Mouse (Mus musculus) layer of hippocampus, adult 6 months (tissue): ENCODE results near the gene Gm20741. TPM values are rescaled to one million over a fixed set of nuclear protein-coding genes. Genes with fewer than 3 reads are reported as not detected.

Experiments
- long read RNA-seq, 2 experiments: library from polyadenylated mRNA; unstranded; transcript quantifications; one replicate each; pipeline ENCODE4 v2.0.0; 2019 to 2020
- polyA plus RNA-seq: library from polyadenylated mRNA; unstranded; fragments of <200 nt; fragmentation: Nextera tagmentation; gene quantifications from 2 replicates; pipeline ENCODE4 v1.2.3, GENCODE M21; 2021

The Gm20741 gene
- polyA plus RNA-seq = not detected in 2 replicates
- long read RNA-seq, experiment 1 = 0 reads
- long read RNA-seq, experiment 2 = 0 reads

GRCm38 (mm10) chr16:88811827-88812226, at the start of gene Gm20741:
Gene Gm20741, minus strand, starts transcription at chr16:88812220.

GRCm38 (mm10) chr16:88826095-88826652, 14.2 kb upstream of the Gm20741 start, which contains the start of gene Krtap14:
Gene Krtap14, minus strand, starts transcription at chr16:88826145.

GRCm38 (mm10) chr16:88820066-88820465, 8.0 kb upstream of the Gm20741 start, which contains the start of gene Krtap15:
Gene Krtap15, plus strand, starts transcription at chr16:88820215.

GRCm38 (mm10) chr16:88777596-88777995, 34.4 kb downstream of the Gm20741 start, which contains the start of gene Gm5965:
Gene Gm5965, plus strand, starts transcription at chr16:88777896.

GRCm38 (mm10) chr16:88774106-88774505, 37.9 kb downstream of the Gm20741 start, which contains the start of gene 2310057N15Rik:
Gene 2310057N15Rik, minus strand, starts transcription at chr16:88774206.

Other genes with a start within 250 kb of the Gm20741 start
- not detected in 2 replicates for gene Cldn8, start 249.0 kb downstream of the Gm20741 start, polyA plus RNA-seq
- not detected in 2 replicates for gene Krtap24-1, start 199.9 kb downstream of the Gm20741 start, polyA plus RNA-seq
- not detected in 2 replicates for gene 2310079G19Rik, start 184.6 kb downstream of the Gm20741 start, polyA plus RNA-seq
- not detected in 2 replicates for gene Krtap26-1, start 164.4 kb downstream of the Gm20741 start, polyA plus RNA-seq
- not detected in 2 replicates for gene Krtap27-1, start 140.5 kb downstream of the Gm20741 start, polyA plus RNA-seq
- gene 2310061N02Rik, start 104.3 kb downstream of the Gm20741 start, polyA plus RNA-seq = not detected in 2 replicates
- not detected in 2 replicates for gene Krtap13-1, start 83.4 kb downstream of the Gm20741 start, polyA plus RNA-seq
- not detected in 2 replicates for gene Krtap13, start 60.6 kb downstream of the Gm20741 start, polyA plus RNA-seq
- gene 2310034C09Rik, start 53.4 kb downstream of the Gm20741 start, polyA plus RNA-seq = not detected in 2 replicates
- gene 2310057N15Rik, start 38.0 kb downstream of the Gm20741 start, polyA plus RNA-seq = not detected in 2 replicates
- gene Gm5965, start 34.3 kb downstream of the Gm20741 start, polyA plus RNA-seq = not detected in 2 replicates
- not detected in 2 replicates for gene Krtap15, start 8.0 kb upstream of the Gm20741 start, polyA plus RNA-seq
- not detected in 2 replicates for gene Krtap14, start 13.9 kb upstream of the Gm20741 start, polyA plus RNA-seq
- gene Krtap19-1, start 57.2 kb upstream of the Gm20741 start, polyA plus RNA-seq = not detected in 2 replicates
- gene Krtap19-2, start 62.0 kb upstream of the Gm20741 start, polyA plus RNA-seq = not detected in 2 replicates
- gene Krtap19-3, start 65.8 kb upstream of the Gm20741 start, polyA plus RNA-seq = not detected in 2 replicates
- gene Krtap19-4, start 72.9 kb upstream of the Gm20741 start, polyA plus RNA-seq = not detected in 2 replicates
- gene Krtap19-5, start 84.2 kb upstream of the Gm20741 start, polyA plus RNA-seq = not detected in 2 replicates
- gene Krtap19-9b, start 120.0 kb upstream of the Gm20741 start, polyA plus RNA-seq = not detected in 2 replicates
- gene Krtap16-3, start 150.7 kb upstream of the Gm20741 start, polyA plus RNA-seq = not detected in 2 replicates
- gene Krtap22-2, start 198.5 kb upstream of the Gm20741 start, polyA plus RNA-seq = not detected in 2 replicates
- not detected in 2 replicates for gene Gm10229, start 203.1 kb upstream of the Gm20741 start, polyA plus RNA-seq
- not detected in 2 replicates for gene Krtap6-1, start 219.5 kb upstream of the Gm20741 start, polyA plus RNA-seq
- gene Gm10228, start 229.3 kb upstream of the Gm20741 start, polyA plus RNA-seq = not detected in 2 replicates
- not detected in 2 replicates for gene Krtap6-5, start 235.7 kb upstream of the Gm20741 start, polyA plus RNA-seq